Comparison of ENCODE assay signal across 9 mouse cellular contexts in genomic region chr3:114032333-114032732, GRCm38 (mm10). TPM values are rescaled to one million over a fixed set of nuclear protein-coding genes. Genes with fewer than 3 reads are reported as not detected.
DNase-seq lines count a peak whose midpoint lies in the region; ATAC-seq lines count a peak whose summit lies in the region.
"Had no signal": no experiment of that assay in that cellular context is flagged by ENCODE, and none has a peak within 500 bp of the region (broad histone marks: within the 10 kb centered on the region; RNA-seq: fewer than 3 reads in every experiment).

No protein-coding gene starts in this region.

- no peak overlapping the region for H3K27ac ChIP-seq in kidney, embryonic 14.5 days (ENCODE audit: low read depth, low read length)
- peak overlapping the region; percentile 86; the same call in 1 of the 2 replicates for H3K27ac ChIP-seq in hindbrain, embryonic 10.5 days
- H3K27ac ChIP-seq in limb, embryonic 13.5 days = peak overlapping the region; percentile 87

- H3K9ac ChIP-seq in kidney, embryonic 14.5 days (ENCODE audit: low read depth, low read length) = no peak overlapping the region; the same call in 1 of the 2 replicates
- peak overlapping the region; percentile 76 for H3K9ac ChIP-seq in limb, embryonic 13.5 days

- no peaks in the 10 kb centered on the region for H3K27me3 ChIP-seq in kidney, embryonic 14.5 days (ENCODE audit: control insufficient read depth, insufficient read depth, low read length)
- no peaks in the 10 kb centered on the region for H3K27me3 ChIP-seq in hindbrain, embryonic 10.5 days (ENCODE audit: insufficient read depth, poor library complexity, severe bottlenecking)
- H3K27me3 ChIP-seq in limb, embryonic 13.5 days = no peaks in the 10 kb centered on the region

- no peaks in the 10 kb centered on the region for H3K36me3 ChIP-seq in kidney, embryonic 14.5 days (ENCODE audit: control insufficient read depth, insufficient read depth, low read length)
- no peaks in the 10 kb centered on the region for H3K36me3 ChIP-seq in hindbrain, embryonic 10.5 days
- no peaks in the 10 kb centered on the region for H3K36me3 ChIP-seq in limb, embryonic 13.5 days

- peak overlapping the region; percentile 65 for H3K4me3 ChIP-seq in kidney, embryonic 14.5 days (ENCODE audit: low read length)
- peak overlapping the region; percentile 63 for H3K4me3 ChIP-seq in hindbrain, embryonic 10.5 days
- peak overlapping the region; percentile 63 for H3K4me3 ChIP-seq in limb, embryonic 13.5 days

- peak overlapping the region; percentile 92 for H3K4me2 ChIP-seq in kidney, embryonic 14.5 days (replicated peaks; ENCODE audit: low read depth, low read length)
- peak overlapping the region; percentile 78 for H3K4me2 ChIP-seq in limb, embryonic 13.5 days (replicated peaks)

- no peaks in the 10 kb centered on the region for H3K9me3 ChIP-seq in kidney, embryonic 14.5 days (ENCODE audit: control insufficient read depth, low read length)
- no peaks in the 10 kb centered on the region for H3K9me3 ChIP-seq in hindbrain, embryonic 10.5 days
- no peaks in the 10 kb centered on the region for H3K9me3 ChIP-seq in limb, embryonic 13.5 days

- no peak for ATAC-seq in kidney, embryonic 14.5 days (ENCODE audit: low FRiP score, low TSS enrichment)
- no peak for ATAC-seq in limb, embryonic 13.5 days (ENCODE audit: low FRiP score, low read depth)
- no peak for ATAC-seq in activated CD4-positive, CD25-positive, alpha-beta regulatory T cell, adult 4 months

- 9% methylated on average over 4 of the region's 4 CpGs for WGBS in kidney, embryonic 14.5 days
- WGBS in hindbrain, embryonic 10.5 days = 4% methylated on average over 4 of the region's 4 CpGs
- 8% methylated on average over 4 of the region's 4 CpGs for WGBS in limb, embryonic 13.5 days

- no peak for DNase-seq in kidney, adult 18-20 months
- peak; percentile 4 to 15 for DNase-seq in cerebellum, postnatal 36 days
- DNase-seq in hindbrain, embryonic 10.5 days (ENCODE audit: low spot score) = peak; percentile 13
- peak; percentile 69 for DNase-seq in retina, embryonic 14.5 days (ENCODE audit: low spot score)
- DNase-seq in c-Kit-positive CD71-positive TER-119-positive erythroid progenitor cells, embryonic 14.5 days (ENCODE audit: low spot score) = no peak

- H3K4me1 ChIP-seq in kidney, embryonic 14.5 days (ENCODE audit: control insufficient read depth, insufficient read depth, low read length) = 0 out of 2 replicates have a peak, but pooled peaks cover 3% of the 10 kb centered on the region
- H3K4me1 ChIP-seq in hindbrain, embryonic 10.5 days (replicated peaks) = peaks cover 18% of the 10 kb centered on the region
- H3K4me1 ChIP-seq in limb, embryonic 13.5 days = peaks cover 16% of the 10 kb centered on the region

RNA-seq across cellular contexts. Expression of gene Col11a1, which starts 2.0 kb away (rescaled TPM):
- 5.0 and 7.8 TPM in 2 replicates for polyA plus RNA-seq in kidney, embryonic 14.5 days (2014; fragmentation: Nextera tagmentation; extraction: Ambion mirVana)
- polyA plus RNA-seq in hindbrain, embryonic 10.5 days (2016; fragmentation: Nextera tagmentation; extraction: Ambion mirVana) = 12.3 and 18.6 TPM in 2 replicates
- 116 and 142 TPM in 2 replicates for polyA plus RNA-seq in limb, embryonic 13.5 days (2015; fragmentation: Nextera tagmentation; extraction: Ambion mirVana)
- not detected for polyA plus RNA-seq in activated CD4-positive, CD25-positive, alpha-beta regulatory T cell, adult 4 months (2017; shearing (Covaris generic))
- polyA plus RNA-seq: liver, adult 2 months had no signal

Comparison
In these comparisons a context has a peak if more than half of its experiments do, and no peak if none do; other contexts are left out.
1. DNase-seq: peak in cerebellum, postnatal 36 days (2 of 2), hindbrain, embryonic 10.5 days (single experiment) and retina, embryonic 14.5 days (single experiment); none in kidney, adult 18-20 months (single experiment) and c-Kit-positive CD71-positive TER-119-positive erythroid progenitor cells, embryonic 14.5 days (single experiment).
2. Peak in every context shown above with its lines, with median percentiles within 50 percentile points of each other: H3K4me3 ChIP-seq.